Mouse (Mus musculus): ENCODE measurements around the gene Olfr1373.
"Not testable (repeated sequence)": the region's sequence is repeated elsewhere in the genome, so short reads cannot be mapped to it uniquely, and the experiment has no call there.

Olfr1373 gene

DNA sequence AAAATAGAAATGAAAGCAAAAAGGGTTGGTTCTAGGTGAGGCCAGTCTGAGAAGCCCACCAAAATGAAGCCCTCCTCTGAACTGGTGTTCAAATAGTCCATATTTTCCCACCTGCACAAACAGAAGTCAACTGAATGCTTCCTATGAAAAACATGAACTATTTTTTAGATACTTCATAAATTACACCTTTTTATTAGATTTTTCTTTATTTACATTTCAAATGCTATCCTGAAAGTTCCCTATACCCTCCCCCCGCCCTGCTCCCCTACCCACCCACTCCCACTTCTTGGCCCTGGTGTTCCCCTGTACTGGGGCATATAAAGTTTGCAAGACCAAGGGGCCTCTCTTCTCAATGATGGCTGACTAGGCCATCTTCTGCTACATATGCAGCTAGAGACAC, at the start of gene Olfr1373:
Gene Olfr1373, minus strand, starts transcription at position 101 of the 400 bp plus-strand sequence.
- DNase-seq (ENCODE audit: low read depth, low spot score), result not testable (repeated sequence)

DNA sequence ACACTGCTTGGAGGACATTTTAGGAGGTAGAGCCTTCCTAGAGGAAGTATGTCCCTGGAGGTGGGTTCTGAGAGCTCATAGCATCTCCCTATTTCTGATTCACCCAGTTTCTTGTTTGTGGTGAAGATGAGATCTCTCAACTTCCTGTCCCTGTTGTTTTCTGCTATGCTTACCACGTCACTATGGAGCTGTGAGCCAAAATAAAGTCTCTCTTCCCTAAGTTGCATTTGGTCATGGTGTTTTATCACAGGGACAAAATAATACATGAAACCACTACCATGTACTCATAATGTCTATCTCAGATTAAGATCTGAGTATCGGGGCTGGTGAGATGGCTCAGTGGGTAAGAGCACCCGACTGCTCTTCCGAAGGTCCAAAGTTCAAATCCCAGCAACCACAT, 35.3 kb upstream of the Olfr1373 start:
- not testable (repeated sequence) for DNase-seq (ENCODE audit: low read depth, low spot score)

DNA sequence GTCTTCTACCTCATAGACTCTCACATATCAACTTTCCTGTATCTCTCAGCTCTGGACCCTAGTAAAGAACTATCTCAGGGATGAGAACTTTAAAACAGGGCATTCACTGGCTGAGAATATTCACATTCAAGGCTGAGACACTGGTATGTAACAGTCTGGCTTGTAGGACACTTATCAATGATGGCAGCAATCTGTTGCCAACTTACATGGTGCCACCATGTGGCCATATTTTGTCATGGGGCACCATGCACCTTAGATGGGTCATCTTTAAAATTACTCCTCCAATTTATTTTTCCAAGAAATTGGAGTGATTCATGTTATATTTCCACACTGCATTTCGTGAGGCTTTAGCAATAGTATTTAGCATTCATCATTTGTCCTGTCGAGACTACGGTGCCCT, 34.6 kb upstream of the Olfr1373 start:
- not testable (repeated sequence) for DNase-seq (ENCODE audit: low read depth, low spot score)

DNA sequence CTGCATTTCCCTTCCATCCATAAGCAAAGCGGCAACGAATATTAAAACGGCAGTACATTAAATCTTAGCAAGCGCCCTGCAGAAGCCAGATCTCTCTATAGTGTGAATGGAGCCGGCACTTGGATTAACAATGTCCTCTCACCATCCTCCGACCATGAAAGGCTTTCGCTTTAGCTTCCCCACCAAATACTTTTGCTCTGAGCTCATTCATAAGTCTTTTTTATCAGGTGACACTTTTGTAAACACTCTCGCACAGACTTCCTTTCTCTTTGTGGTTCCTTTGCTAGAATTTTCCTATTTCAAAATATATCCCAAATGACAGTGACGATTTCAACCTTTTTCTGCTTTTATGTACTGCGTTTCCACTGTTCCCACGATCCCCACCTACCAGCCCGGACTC, 23.1 kb upstream of the Olfr1373 start:
- DNase-seq (ENCODE audit: low read depth, low spot score), result no peak

DNA sequence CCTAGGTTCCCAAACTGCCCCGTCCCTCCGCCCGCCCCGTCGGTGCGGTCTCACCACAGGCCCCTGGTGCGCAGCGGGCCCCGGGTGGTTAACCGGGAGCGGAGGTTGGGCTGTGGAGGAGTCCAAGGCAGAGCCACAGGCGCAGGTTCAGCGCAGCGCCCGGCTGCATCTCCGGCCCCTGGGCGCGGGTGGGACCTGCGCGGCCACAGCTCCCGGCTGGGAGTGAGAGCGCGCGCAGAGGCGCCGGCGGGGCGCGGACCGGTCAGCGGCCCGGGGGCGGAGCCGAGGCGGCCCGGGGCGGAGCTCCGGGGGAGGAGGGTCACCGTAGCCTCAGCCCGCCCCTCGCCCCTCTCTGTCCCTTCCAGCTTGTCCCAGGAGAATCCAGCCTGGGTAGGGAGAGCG, 22.6 kb upstream of the Olfr1373 start:
- DNase-seq (ENCODE audit: low read depth, low spot score), result not testable (repeated sequence)

DNA sequence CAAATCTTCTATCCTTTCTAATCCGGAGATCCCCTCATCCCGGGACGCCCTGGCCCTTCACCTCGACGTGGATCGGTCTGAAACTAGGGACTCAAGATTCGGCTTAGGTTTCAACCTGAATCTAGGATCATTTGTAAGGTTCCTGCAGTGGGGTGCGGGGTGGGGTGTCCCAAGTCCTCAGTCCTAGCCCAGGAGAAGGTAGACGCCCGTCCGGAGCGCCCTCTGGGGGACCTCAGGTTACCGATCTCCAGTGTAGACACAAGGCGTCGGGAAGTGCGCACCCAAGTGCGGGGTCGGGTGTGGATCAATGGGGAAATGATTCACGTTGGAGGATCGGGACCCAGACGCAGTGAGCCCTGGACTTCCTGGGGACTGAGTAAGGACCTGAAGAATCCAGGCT, 21.8 kb upstream of the Olfr1373 start:
- DNase-seq (ENCODE audit: low read depth, low spot score), result no peak

DNA sequence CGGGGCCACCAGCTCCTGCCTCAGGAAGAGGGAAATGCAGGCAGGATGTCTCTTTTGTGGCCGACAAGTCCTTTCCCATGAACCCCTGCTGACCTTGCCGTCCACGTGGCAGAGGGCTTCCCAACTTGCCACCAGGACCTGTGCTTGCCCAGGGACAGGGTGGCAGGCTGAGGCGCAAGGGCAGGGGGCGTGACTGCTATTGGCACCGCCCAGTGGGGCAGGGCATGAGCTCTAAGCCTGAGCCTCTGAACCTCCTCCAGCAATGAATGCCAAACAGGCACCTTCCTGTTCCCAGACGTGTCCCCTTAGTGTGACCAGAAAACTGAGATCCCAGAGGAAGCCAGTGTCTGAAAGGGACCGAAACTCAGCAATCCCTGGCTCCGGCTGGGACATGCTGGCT, 18.6 kb upstream of the Olfr1373 start:
- DNase-seq (ENCODE audit: low read depth, low spot score), result no peak

DNA sequence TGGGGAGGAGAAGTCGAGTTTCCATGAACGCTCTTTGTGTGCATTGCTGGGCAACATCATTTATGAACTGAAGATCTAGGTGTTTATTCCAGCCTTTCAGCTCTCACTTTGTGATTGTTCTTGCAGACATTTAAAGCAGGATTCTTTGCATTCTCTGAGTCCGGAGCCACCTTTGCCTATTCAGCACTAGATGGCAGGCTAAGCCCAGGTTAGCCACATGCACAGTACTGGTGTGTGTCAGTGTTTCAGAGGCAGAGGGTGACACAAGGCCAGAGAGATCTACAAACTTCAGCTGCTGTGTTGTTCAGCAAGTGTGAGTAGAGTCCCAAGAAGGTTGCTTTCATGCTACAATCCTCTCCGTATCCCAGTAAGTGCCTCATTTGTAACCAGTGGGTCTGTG, 1.7 kb downstream of the Olfr1373 start:
- DNase-seq (ENCODE audit: low read depth, low spot score), result peak; percentile 26

DNA sequence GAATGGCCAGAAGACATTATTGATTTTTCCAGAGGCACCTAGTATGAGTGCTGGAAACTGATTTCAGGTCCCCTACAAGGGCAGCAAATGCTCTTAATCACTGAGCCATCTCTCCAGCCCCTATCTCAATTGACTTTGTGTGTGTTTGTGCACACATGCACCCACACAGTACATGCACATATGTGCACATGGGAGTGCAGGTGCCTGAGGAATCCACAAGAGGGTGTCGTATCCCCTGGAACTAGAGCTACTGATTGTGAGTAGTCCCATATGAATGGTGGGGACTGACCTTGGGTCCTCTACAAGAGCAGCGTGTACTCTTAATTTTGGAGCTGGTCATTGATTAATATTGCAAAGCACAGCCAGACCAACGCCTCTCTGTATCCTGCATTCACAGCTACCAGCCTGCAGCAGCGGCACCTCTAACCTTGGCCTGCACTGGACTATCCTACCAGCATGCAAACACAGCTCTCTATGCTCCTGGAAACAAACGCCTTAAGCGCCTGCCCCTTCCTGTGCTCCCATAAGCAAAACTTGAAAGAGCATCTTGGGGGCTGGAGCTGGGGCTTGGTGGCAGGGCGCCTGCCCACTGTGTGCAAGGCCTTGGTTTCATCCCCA, 14.8 kb downstream of the Olfr1373 start:
- DNase-seq (ENCODE audit: low read depth, low spot score), result no peak

DNA sequence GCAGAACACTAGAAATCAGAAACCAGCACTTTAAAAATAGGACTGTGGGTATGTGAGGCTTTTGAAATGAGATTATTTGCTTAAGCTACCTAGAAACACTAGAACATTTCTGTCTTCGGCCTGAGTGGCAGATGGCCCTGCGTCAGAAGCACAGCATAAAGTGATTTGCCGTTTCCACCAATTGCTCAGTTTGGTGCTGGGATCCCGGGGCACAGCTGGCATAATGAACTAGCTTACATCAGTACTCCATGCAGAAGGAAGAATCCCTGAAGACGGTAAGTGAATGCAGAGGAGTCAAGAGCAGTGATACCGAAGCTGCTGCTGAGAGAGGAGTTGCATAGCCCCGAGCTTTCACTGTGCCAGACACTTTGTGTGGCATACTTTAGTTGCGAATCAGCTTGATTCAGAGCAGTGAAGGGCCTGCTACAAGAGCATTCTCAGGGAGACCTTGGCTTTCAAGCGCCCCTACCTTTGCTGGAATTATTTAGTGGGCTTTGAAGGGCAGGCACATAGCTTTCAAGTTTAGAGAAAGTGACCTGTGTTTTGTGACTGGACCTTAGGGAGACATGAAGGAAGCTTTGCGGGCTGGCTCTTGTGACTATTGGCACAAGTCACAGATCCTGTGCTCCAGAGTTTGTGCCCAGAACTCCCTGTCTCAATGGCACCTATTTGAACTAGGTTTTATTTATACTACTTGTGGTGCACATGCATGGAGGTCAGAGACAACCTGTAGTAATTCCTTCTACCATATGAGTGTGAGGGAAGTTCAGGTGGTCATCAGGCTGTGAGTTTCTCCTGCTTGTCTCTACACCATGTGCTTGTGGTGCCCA, 15.5 kb downstream of the Olfr1373 start:
- peak; percentile 90 for DNase-seq (ENCODE audit: low read depth, low spot score)

DNA sequence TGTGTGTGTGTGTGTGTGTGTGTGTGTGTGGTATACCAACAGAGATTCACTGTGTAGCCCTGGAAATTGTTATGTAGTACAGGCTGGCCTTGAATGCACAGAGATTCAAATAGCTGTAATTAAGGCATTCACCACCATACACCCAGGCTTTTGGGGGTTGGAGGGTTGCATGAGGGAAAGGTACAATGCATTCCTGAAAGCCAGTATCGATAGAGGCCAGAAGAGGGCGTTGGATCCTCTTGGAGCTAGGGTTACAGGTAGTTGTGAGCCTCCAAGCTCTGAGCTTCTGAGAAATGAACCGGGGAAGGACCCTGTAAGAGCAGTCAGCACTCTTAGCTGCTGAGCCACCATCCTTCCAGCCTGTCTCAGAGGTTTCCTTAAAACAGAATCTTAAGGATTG, 16.2 kb downstream of the Olfr1373 start:
- no peak for DNase-seq (ENCODE audit: low read depth, low spot score)

DNA sequence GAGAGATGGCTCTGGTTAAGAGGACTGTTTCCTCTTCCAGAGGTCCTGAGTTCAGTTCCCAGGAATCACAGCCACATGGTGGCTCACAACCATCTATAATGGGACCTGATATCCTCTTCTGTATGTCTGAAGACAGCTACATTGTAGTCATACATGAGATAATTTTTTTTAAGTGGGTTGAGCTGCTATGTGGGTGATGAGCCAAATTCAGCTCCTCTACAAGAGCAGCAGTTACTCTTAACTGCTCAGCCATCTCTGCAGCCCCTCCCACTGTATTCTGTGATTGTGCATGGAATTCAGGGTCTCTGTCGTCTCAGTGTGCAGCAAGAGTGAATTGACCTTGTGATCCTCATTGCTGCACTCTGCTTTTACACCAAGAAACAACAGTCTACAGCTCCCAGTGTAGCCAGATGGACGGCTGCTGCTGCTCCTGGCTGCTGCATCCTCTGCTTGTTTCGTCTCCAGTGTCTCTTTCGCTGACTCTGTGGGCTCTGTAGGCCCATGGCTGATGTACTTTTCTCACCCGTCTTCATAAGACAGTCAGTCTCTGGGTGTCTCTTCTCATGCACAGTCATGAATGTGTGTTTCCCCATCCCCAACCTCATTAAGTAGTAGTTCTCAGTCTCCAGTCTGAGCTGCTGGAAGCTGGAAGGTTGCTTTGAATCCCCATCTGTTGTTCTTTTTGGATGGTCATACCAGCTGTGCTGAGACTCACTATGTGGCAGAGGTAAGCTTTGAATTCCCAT, 16.8 kb downstream of the Olfr1373 start:
- DNase-seq (ENCODE audit: low read depth, low spot score), result peak; percentile 55

DNA sequence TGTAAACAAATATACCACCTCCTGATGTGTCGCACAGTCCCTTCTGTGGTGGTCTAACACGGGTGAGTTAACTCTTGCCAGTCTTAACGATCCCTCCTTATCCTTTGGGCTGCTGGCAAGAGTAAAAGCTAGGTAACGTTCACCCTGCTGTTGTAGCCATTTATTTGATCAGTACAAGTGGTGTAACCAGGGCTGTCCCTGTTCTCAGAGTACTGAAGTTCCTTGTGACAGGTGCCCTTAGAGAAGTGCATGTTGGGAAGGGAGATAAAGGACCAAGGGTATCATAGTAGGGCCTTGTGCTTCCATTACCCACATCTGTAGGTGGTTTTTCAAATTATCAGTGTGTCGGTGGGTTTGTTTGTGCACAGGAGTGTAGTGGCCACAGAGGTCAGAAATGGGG, 17.6 kb downstream of the Olfr1373 start:
- no peak for DNase-seq (ENCODE audit: low read depth, low spot score)

DNA sequence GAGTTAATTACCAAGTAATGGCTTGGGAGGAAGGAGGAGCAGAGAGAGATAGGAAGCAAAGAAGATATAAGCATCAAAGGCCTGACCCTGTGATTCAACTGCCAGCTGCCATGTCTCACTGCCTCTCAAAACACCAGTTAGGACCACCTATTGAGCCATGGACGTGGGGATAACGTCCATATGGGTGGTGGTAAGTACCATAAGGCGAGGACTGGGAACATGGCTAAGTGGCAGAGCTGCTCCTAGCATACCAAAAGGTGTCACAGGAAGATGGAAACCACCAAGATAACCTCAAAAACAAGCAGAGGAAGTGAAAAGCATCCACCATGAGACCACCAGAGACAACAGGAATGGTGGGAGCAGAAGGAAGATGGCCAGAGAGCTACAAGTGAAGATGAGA, 18.2 kb downstream of the Olfr1373 start:
- no peak for DNase-seq (ENCODE audit: low read depth, low spot score)

DNA sequence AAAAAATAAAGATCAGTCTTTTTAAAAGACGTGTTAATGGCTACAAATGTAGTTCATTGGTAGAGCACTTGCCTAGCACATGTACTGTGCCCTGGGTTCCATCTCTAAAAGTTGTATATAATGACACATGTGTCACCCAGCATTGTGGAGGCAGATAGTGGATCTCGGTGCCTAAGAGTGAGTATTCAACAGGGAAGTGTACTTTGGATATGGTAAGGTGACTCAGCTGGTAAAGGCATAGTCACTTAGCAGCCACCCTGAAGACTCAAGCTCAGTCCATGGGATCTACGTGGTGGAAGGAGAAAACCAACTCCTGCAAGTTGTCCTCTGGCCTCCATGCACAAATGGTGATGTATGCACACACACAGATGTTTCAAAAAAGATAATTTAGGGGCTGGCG, 20.9 kb downstream of the Olfr1373 start:
- no peak for DNase-seq (ENCODE audit: low read depth, low spot score)

DNA sequence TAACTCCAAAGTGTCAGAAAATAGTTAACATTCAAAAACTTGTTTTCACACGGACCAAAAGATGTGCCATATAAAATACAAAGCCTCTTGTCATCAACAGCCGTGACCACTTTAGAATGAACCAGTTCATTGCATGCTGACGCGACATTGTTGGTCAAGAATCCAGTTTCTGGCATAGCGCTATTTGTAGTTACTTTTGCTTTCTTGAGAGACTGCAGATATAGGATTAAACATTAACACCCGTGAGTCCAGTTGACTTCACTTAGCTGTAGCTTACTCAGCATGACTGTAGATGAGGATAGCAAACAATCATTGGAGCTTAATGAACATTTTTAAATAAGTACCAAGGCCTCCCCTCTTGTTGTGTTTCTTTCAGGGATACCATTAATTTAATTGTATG, 23.3 kb downstream of the Olfr1373 start:
- DNase-seq (ENCODE audit: low read depth, low spot score), result no peak

DNA sequence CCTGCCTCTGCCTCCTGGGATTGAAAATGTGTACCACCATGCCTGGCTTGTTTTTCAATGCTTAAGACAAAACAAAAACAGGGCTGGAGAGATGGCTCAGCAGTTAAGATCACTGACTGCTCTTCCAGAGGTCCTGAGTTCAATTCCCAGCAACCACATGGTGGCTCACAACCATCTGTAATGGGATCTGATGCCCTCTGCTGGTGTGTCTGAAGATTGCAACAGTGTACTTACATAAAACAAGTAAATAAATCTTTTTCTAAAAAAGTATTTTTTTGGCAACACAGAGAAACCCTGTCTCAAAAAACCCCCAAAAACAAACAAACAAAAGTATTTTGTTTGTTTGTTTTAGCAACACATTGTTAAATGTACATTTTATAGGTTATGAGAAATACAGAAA, 24.9 kb downstream of the Olfr1373 start:
- DNase-seq (ENCODE audit: low read depth, low spot score), result not testable (repeated sequence)

DNA sequence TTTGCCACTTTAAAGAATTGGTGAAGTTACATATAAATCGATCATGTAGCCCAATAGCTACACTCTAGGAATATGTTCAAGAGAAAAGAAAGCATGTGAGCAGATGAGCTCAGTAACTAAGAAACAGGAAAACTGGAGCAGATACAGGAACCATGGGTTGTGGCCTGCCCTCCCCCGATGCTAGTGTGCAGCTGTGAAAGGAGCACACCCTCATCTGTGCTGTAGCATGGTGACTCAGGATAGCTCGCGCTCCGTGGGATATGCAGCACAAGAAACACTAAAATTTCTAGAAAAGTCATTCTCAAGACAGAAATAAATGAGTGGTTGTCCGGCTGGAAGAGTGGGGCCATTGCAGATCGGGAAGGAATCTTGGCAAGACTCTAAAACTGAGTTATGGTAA, 28.2 kb downstream of the Olfr1373 start:
- no peak for DNase-seq (ENCODE audit: low read depth, low spot score)

DNA sequence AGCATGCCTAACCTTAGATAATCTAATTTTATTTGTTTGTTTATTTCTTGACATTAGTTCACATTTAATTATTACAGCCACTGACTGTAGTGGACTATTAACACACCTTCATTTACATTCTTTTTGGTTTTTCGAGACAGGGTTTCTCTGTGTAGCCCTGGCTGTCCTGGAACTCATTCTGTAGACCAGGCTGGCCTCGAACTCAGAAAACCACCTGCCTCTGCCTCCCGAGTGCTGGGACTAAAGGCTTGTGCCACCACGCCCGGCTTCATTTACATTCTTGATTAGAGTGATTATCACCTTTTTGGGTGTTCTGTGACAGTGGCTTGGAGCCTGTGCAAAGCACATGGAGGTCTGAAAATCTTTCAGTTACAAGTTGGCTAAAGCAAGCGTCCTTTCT, 29.2 kb downstream of the Olfr1373 start:
- DNase-seq (ENCODE audit: low read depth, low spot score), result not testable (repeated sequence)

DNA sequence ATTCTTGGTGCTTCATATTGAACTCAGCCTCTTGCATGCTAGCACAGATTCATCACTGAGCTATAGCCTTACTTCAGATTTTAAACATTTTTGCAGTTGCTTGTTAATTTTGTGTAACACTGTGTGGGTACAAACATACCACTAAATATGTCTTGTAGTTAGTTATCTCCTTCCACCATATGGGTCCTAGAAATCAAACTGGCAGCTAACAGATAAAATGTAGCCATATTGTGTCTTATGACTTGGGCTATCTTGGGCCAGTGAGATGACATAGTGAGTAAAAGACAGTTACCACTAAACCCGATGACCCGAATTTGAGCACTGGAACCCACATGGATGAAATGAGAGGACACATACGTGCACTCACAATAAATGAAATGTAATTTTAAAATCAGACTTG, 29.8 kb downstream of the Olfr1373 start:
- DNase-seq (ENCODE audit: low read depth, low spot score), result no peak

DNA sequence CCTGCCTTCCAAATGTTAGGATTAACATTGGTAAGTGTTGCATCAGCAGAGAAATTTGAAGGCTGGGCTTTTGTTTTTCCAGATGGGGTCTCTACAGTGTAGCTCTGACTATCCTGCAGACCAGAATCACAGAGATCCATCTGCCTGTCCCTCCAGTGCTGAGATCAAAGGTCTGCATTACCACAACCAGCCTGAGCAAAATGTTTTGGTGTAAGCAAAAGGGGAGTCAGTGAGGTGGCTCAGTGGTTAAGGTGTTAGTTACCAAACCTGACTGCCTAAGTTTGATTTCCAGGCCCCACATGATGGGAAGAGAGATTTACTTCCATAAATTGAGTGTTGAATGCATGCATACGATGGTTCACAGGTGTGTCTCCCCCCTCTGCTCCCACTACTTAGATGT, 35.9 kb downstream of the Olfr1373 start:
- no peak for DNase-seq (ENCODE audit: low read depth, low spot score)

DNA sequence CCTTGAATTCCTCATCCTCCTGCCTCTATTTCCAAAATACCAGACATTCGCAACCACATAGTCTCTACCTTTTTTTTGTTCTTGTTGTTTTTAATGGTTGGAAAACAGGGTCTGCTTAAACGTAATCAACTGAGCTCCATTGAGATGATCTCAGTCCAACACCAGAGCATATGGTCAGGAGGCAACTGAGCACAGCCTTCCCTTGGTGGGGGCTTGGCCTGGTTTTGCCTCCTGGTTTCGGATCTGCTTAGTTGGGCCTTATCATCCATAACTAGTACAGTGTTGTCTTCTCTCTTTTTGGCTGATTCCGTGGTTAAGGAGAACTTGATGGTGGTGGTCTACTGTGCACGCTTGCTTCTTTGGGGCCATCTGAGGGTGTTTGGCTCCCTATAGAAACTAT, 36.5 kb downstream of the Olfr1373 start:
- no peak for DNase-seq (ENCODE audit: low read depth, low spot score)

DNA sequence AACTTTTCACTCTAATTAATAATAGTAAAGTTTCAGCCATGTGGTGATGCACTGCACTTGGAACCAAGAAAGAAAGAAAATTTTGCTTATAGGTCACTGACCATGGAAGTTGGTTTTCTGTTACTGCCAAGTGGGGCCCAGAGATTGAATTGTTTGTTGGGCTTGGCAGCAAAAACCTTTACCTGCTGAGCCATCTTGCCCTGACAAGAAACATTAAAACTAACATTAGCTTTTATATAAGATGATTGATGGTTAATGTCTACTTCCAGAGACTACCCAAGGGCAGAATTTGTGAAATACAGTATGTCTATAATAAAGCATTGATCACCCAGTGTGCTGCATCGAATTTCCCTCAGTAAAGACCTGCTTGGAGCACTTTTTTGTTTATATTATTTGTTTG, 38.9 kb downstream of the Olfr1373 start:
- no peak for DNase-seq (ENCODE audit: low read depth, low spot score)

All from telencephalon, adult 2 months (tissue).